Mouse (Mus musculus) CH12.LX (cell line): Measurements from ENCODE around the gene Lmod3. TPM values are rescaled to one million over a fixed set of nuclear protein-coding genes. Genes with fewer than 3 reads are reported as not detected.
A peak's percentile ranks its signal among the peaks of the same experiment; 100 is the strongest.

Experiments used
- DNase-seq: peaks from one replicate; pipeline ENCODE4 v3.0.0-alpha.2; 2013; ENCODE audit errors: extremely low read depth
- H3K27ac ChIP-seq: 2 replicates; pipeline ENCODE4 v1.5.1; 2012; ENCODE audit warnings: low read depth, mild to moderate bottlenecking, control low read depth, moderate library complexity; ENCODE audit not compliant: insufficient read depth
- H3K27me3 ChIP-seq: replicated peaks from 2 replicates; pipeline ENCODE3; 2012; ENCODE audit warnings: inconsistent platforms
- H3K36me3 ChIP-seq, 2 experiments: replicated peaks in 1 of 2; 2 replicates each; pipeline versions ENCODE3 to v1.6.1; 2012; ENCODE audit warnings: inconsistent platforms in 1 of 2, low read length in 1 of 2, mild to moderate bottlenecking in 1 of 2, mixed read lengths in 1 of 2, moderate library complexity in 1 of 2; ENCODE audit not compliant: control insufficient read depth in 1 of 2, insufficient read depth in 1 of 2
- H3K4me1 ChIP-seq, 2 experiments: 2 replicates each; pipeline ENCODE4 v1.6.1; 2012; ENCODE audit warnings: inconsistent platforms in 1 of 2, moderate library complexity in 1 of 2; ENCODE audit not compliant: insufficient read depth in 2 of 2, control insufficient read depth in 1 of 2
- H3K4me2 ChIP-seq: 2 replicates; pipeline ENCODE4 v1.6.1; 2012; ENCODE audit warnings: low read depth, mild to moderate bottlenecking, control low read depth; ENCODE audit not compliant: poor library complexity, insufficient read depth, severe bottlenecking
- H3K4me3 ChIP-seq, 3 experiments: fragments of 150-350 bp in 1 of 3; sonication (generic) in 1 of 3; replicated peaks in 1 of 3; 2 replicates each; pipeline versions ENCODE3 to v1.5.1; 2011 to 2012; ENCODE audit warnings: low read depth in 2 of 3, low read length in 2 of 3, mild to moderate bottlenecking in 2 of 3, moderate library complexity in 2 of 3, control low read depth in 1 of 3, improper control_type of control experiment in 1 of 3, inconsistent platforms in 1 of 3, mixed read lengths in 1 of 3; ENCODE audit not compliant: poor library complexity in 1 of 3
- H3K79me2 ChIP-seq: replicated peaks from 2 replicates; pipeline ENCODE4 v1.6.1; 2012; ENCODE audit warnings: mild to moderate bottlenecking, moderate library complexity; ENCODE audit not compliant: control insufficient read depth, poor library complexity, insufficient read depth, severe bottlenecking; ENCODE audit errors: extremely low read depth
- H3K9ac ChIP-seq: 2 replicates; pipeline ENCODE4 v1.6.1; 2012; ENCODE audit warnings: low read depth, mild to moderate bottlenecking, control low read depth, moderate library complexity; ENCODE audit not compliant: insufficient read depth
- H3K9me3 ChIP-seq: replicated peaks from 2 replicates; pipeline ENCODE3; 2012; ENCODE audit warnings: low read length, inconsistent platforms, mixed read lengths
- CHD1 ChIP-seq: IDR thresholded peaks from 2 replicates; pipeline ENCODE4 v1.6.1; 2012; ENCODE audit warnings: low read depth, low read length, improper control_type of control experiment, inconsistent platforms
- CHD2 ChIP-seq: IDR thresholded peaks from 2 replicates; pipeline ENCODE4 v1.6.1; 2011; ENCODE audit warnings: low read length, improper control_type of control experiment
- CTCF ChIP-seq, 2 experiments: IDR thresholded peaks in 1 of 2; conservative IDR thresholded peaks in 1 of 2; 2 replicates each; pipeline ENCODE4 v1.5.1; 2011 to 2012; ENCODE audit warnings: low read depth in 2 of 2, low read length in 2 of 2, improper control_type of control experiment in 1 of 2, inconsistent platforms in 1 of 2, mild to moderate bottlenecking in 1 of 2, moderate library complexity in 1 of 2
- E2F4 ChIP-seq: IDR thresholded peaks from 2 replicates; pipeline ENCODE4 v1.6.1; 2011; ENCODE audit warnings: low read depth, low read length, improper control_type of control experiment; ENCODE audit not compliant: insufficient replicate concordance
- ELF1 ChIP-seq: IDR thresholded peaks from 2 replicates; pipeline ENCODE4 v1.6.1; 2014; ENCODE audit warnings: low read depth, mild to moderate bottlenecking, inconsistent platforms, low read length, improper control_type of control experiment
- EP300 ChIP-seq: IDR thresholded peaks from 2 replicates; pipeline ENCODE4 v1.6.1; 2011; ENCODE audit warnings: low read length, improper control_type of control experiment
- ETS1 ChIP-seq: conservative IDR thresholded peaks from 2 replicates; pipeline ENCODE4 v1.6.1; 2012; ENCODE audit warnings: low read depth, mild to moderate bottlenecking, inconsistent platforms, low read length, improper control_type of control experiment, moderate library complexity
- HCFC1 ChIP-seq: IDR thresholded peaks from 2 replicates; pipeline ENCODE4 v1.6.1; 2012; ENCODE audit warnings: low read depth, mild to moderate bottlenecking, inconsistent platforms, low read length, improper control_type of control experiment
- IRF4 ChIP-seq: IDR thresholded peaks from 2 replicates; pipeline ENCODE4 v1.6.1; 2014; ENCODE audit warnings: low read depth, mild to moderate bottlenecking, inconsistent platforms, low read length, improper control_type of control experiment
- JUND ChIP-seq: conservative IDR thresholded peaks from 2 replicates; pipeline ENCODE4 v1.6.1; 2011; ENCODE audit warnings: low read depth, low read length, improper control_type of control experiment
- MAFK ChIP-seq: IDR thresholded peaks from 2 replicates; pipeline ENCODE4 v1.6.1; 2011; ENCODE audit warnings: low read length, improper control_type of control experiment; ENCODE audit not compliant: insufficient replicate concordance
- MAX ChIP-seq: IDR thresholded peaks from 2 replicates; pipeline ENCODE4 v1.6.1; 2011; ENCODE audit warnings: low read length, improper control_type of control experiment
- MAZ ChIP-seq: IDR thresholded peaks from 2 replicates; pipeline ENCODE4 v1.6.1; 2012; ENCODE audit warnings: low read depth, mild to moderate bottlenecking, inconsistent platforms, low read length, improper control_type of control experiment, moderate library complexity
- MEF2A ChIP-seq: IDR thresholded peaks from 2 replicates; pipeline ENCODE4 v1.6.1; 2014; ENCODE audit warnings: low read depth, mild to moderate bottlenecking, inconsistent platforms, low read length, improper control_type of control experiment, borderline replicate concordance
- MXI1 ChIP-seq: IDR thresholded peaks from 2 replicates; pipeline ENCODE4 v1.6.1; 2011; ENCODE audit warnings: mild to moderate bottlenecking, low read depth, low read length, improper control_type of control experiment
- MYC ChIP-seq: IDR thresholded peaks from 2 replicates; pipeline ENCODE4 v1.6.1; 2011; ENCODE audit warnings: low read depth, mild to moderate bottlenecking, improper control_type of control experiment, low read length
- NELFE ChIP-seq: IDR thresholded peaks from 2 replicates; pipeline ENCODE4 v1.6.1; 2011; ENCODE audit warnings: low read depth, low read length, improper control_type of control experiment
- NRF1 ChIP-seq: IDR thresholded peaks from 2 replicates; pipeline ENCODE4 v1.6.1; 2014; ENCODE audit warnings: low read depth, mild to moderate bottlenecking, inconsistent platforms, low read length, improper control_type of control experiment, moderate library complexity
- PAX5 ChIP-seq: IDR thresholded peaks from 2 replicates; pipeline ENCODE4 v1.6.1; 2012; ENCODE audit warnings: low read length, inconsistent platforms, mixed read lengths
- POLR2A ChIP-seq: IDR thresholded peaks from 2 replicates; pipeline ENCODE4 v1.6.1; 2011; ENCODE audit warnings: low read depth, mild to moderate bottlenecking, improper control_type of control experiment, low read length
- RAD21 ChIP-seq: IDR thresholded peaks from 2 replicates; pipeline ENCODE4 v1.6.1; 2011; ENCODE audit warnings: low read depth, mild to moderate bottlenecking, low read length, improper control_type of control experiment, moderate library complexity
- RCOR1 ChIP-seq: conservative IDR thresholded peaks from 2 replicates; pipeline ENCODE4 v1.6.1; 2012; ENCODE audit warnings: low read depth, mild to moderate bottlenecking, inconsistent platforms, low read length, improper control_type of control experiment
- SIN3A ChIP-seq: IDR thresholded peaks from 2 replicates; pipeline ENCODE4 v1.6.1; 2012; ENCODE audit warnings: low read length, improper control_type of control experiment, inconsistent platforms
- SMC3 ChIP-seq: IDR thresholded peaks from 2 replicates; pipeline ENCODE4 v1.6.1; 2011; ENCODE audit warnings: low read depth, low read length, improper control_type of control experiment
- TBP ChIP-seq: conservative IDR thresholded peaks from 2 replicates; pipeline ENCODE4 v1.6.1; 2011; ENCODE audit warnings: low read depth, low read length, improper control_type of control experiment
- TCF12 ChIP-seq: IDR thresholded peaks from 2 replicates; pipeline ENCODE4 v1.6.1; 2014; ENCODE audit warnings: low read depth, mild to moderate bottlenecking, inconsistent platforms, low read length, improper control_type of control experiment
- UBTF ChIP-seq: IDR thresholded peaks from 2 replicates; pipeline ENCODE4 v1.6.1; 2012; ENCODE audit warnings: low read depth, mild to moderate bottlenecking, inconsistent platforms, low read length, improper control_type of control experiment, moderate library complexity
- USF1 ChIP-seq: IDR thresholded peaks from 2 replicates; pipeline ENCODE4 v1.6.1; 2014; ENCODE audit warnings: low read depth, mild to moderate bottlenecking, inconsistent platforms, low read length, improper control_type of control experiment
- USF2 ChIP-seq: conservative IDR thresholded peaks from 2 replicates; pipeline ENCODE4 v1.6.1; 2011; ENCODE audit warnings: low read depth, low read length, improper control_type of control experiment
- ZC3H11A ChIP-seq: IDR thresholded peaks from 2 replicates; pipeline ENCODE4 v1.6.1; 2012; ENCODE audit warnings: low read depth, mild to moderate bottlenecking, inconsistent platforms, low read length, improper control_type of control experiment
- ZKSCAN1 ChIP-seq: IDR thresholded peaks from 2 replicates; pipeline ENCODE4 v1.6.1; 2012; ENCODE audit warnings: low read depth, inconsistent platforms, low read length, improper control_type of control experiment, borderline replicate concordance
- ZMIZ1 ChIP-seq: IDR thresholded peaks from 2 replicates; pipeline ENCODE4 v1.6.1; 2012; ENCODE audit warnings: low read depth, mild to moderate bottlenecking, inconsistent platforms, low read length, improper control_type of control experiment
- ZNF384 ChIP-seq: IDR thresholded peaks from 2 replicates; pipeline ENCODE4 v1.6.1; 2012; ENCODE audit warnings: low read depth, low read length, improper control_type of control experiment, inconsistent platforms
- dilution Hi-C: fragments of 300-500 bp; cut with MboI; formaldehyde crosslinking; loops from 2 replicates; pipeline ENCODE4 v1.14.3; 2020; ENCODE audit warnings: low sequenced_read_pairs; ENCODE audit not compliant: extremely low pct_unique_long_range_greater_than_20kb, extremely low pct_ligation_motif_present
- in situ Hi-C: fragments of 300-500 bp; cut with MboI; formaldehyde crosslinking; loops from 3 replicates; pipeline ENCODE4 v1.14.3; 2019; ENCODE audit warnings: low sequenced_read_pairs, low pct_ligation_motif_present, low pct_unique_long_range_greater_than_20kb, mixed read lengths
- polyA plus RNA-seq: library from polyadenylated mRNA; unstranded; fragments of >175 nt; gene quantifications from 2 replicates; pipeline ENCODE4 v1.2.1, GENCODE M21; 2012; ENCODE audit warnings: low read depth; ENCODE audit not compliant: insufficient read length
- total RNA-seq, 2 experiments: library from RNA; depleted of rRNA; stranded (reverse); fragments of 300-350 nt in 1 of 2; fragments of >200 nt in 1 of 2; gene quantifications; 2 replicates each; pipeline ENCODE4 v1.2.3; 2012 to 2014

Gene Lmod3
- total and polyA plus RNA-seq, 3 experiments: not detected

DNA sequence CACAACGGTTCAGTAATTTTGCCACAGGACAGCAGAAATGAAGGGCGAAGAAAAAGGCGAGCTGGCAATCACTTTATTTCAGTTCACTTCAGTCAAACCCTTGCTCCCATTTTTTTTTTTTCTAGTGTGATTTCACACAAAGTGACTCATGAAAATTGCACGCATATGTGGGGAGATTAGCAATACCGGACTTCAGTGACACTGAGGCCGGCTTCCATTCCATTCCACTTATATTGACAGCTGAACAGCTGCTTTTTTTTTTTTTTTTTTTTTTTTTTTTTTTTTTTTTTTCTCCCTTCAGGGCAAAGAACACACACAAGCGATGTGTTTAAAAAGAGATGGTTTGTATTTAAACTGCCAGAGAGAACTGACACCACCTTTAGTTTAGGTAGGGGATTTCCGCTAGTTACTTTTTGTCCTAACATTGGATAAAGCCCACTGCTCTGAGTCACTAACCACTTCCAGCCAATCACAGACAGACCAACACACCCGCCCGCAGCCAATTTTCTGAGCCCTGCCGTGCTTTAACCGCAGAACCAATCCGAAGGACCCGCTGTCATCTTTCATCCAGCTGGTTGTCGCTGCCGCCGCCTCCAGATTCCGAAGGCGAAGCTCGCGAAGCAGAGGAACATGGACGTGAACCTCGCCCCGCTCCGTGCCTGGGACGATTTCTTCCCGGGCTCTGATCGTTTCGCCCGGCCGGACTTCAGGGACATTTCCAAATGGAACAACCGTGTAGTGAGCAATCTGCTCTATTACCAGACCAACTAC, 42.2 kb downstream of the Lmod3 start, which contains the start of gene Arl6ip5:
Gene Arl6ip5 (plus strand): TSS at position 499 of the 771 bp plus-strand sequence.
- H3K9me3 ChIP-seq: peaks cover 8% of the 10 kb centered on the region
- TF ChIP-seq ZC3H11A: no peak
- TF ChIP-seq SIN3A: peak; percentile 96
- peak; percentile 79; the same call in 1 of the 2 replicates for TF ChIP-seq TBP
- no peak for TF ChIP-seq ZKSCAN1
- peak; percentile 97 for TF ChIP-seq ZNF384
- TF ChIP-seq MAFK: no peak
- TF ChIP-seq MAZ: no peak
- TF ChIP-seq NRF1: no peak
- peak; percentile 57; the same call in 1 of the 2 replicates for TF ChIP-seq ETS1
- TF ChIP-seq SMC3: no peak; the same call in 1 of the 2 replicates
- TF ChIP-seq NELFE: 0 out of 2 replicates have a peak, but pooled peaks have one; percentile 26
- no peak for TF ChIP-seq USF1
- TF ChIP-seq USF2: no peak
- peak; percentile 74; the same call in 1 of the 2 replicates for TF ChIP-seq TCF12
- TF ChIP-seq EP300: no peak
- no peak for TF ChIP-seq CHD2
- peak; percentile 71 for TF ChIP-seq HCFC1
- TF ChIP-seq POLR2A: peak; percentile 69
- peak; percentile 47; the same call in 1 of the 2 replicates for TF ChIP-seq ELF1
- no peak for TF ChIP-seq RAD21
- no peak for TF ChIP-seq PAX5
- TF ChIP-seq CTCF (conservative IDR thresholded peaks at IDR 0.05 in 1 of 2, IDR thresholded peaks at IDR 0.05 in 1 of 2; ENCODE audit: low read depth in 2 of 2, low read length in 2 of 2): no peak
- TF ChIP-seq MXI1: peak; percentile 19; the same call in 1 of the 2 replicates
- peak; percentile 74 for TF ChIP-seq MEF2A
- TF ChIP-seq CHD1: no peak
- no peak for TF ChIP-seq RCOR1
- no peak for TF ChIP-seq ZMIZ1
- peak; percentile 66; the same call in 1 of the 2 replicates for TF ChIP-seq IRF4
- TF ChIP-seq E2F4: no peak
- TF ChIP-seq UBTF: no peak
- peak; percentile 61; the same call in 1 of the 2 replicates for TF ChIP-seq JUND
- peak; percentile 31; the same call in 1 of the 2 replicates for TF ChIP-seq MAX
- TF ChIP-seq MYC: 0 out of 2 replicates have a peak, but pooled peaks have one; percentile 25
- dilution Hi-C loops: no loop called here
- peak within 1 kb of the TSS; percentile 83 for H3K4me2 ChIP-seq
- peaks cover 9 to 21% of the 10 kb centered on the region in 2 experiments for H3K36me3 ChIP-seq
- in situ Hi-C loops: loop anchor here (25.0 kb wide), 1 partner anchor 627 kb away; no protein-coding TSS in a partner anchor
- peak within 1 kb of the TSS; percentile 88 to 97 (median 91) for H3K4me3 ChIP-seq
- peaks cover 29% of the 10 kb centered on the region for H3K79me2 ChIP-seq
- H3K27ac ChIP-seq: peak within 1 kb of the TSS; percentile 86
- no peaks in the 10 kb centered on the region for H3K27me3 ChIP-seq
- peak; percentile 96 for DNase-seq
- H3K9ac ChIP-seq: peak within 1 kb of the TSS; percentile 89
- H3K4me1 ChIP-seq: peaks cover 9 to 70% of the 10 kb centered on the region in 2 experiments; a peak in 3 of 4 replicates
